Mouse (Mus musculus) lung, embryonic 14.5 days (tissue): ENCODE results near the gene Gm13084. TPM values are rescaled to one million over a fixed set of nuclear protein-coding genes. Genes with fewer than 3 reads are reported as not detected.
"Not testable (repeated sequence)": the region's sequence is repeated elsewhere in the genome, so short reads cannot be mapped to it uniquely, and the experiment has no call there.

Source experiments
- ATAC-seq: fragments of 200-750 bp; cut with Nextera tagmentation; 2 replicates; pipeline ENCODE4 v1.8.0; 2017; ENCODE audit warnings: mild to moderate bottlenecking, moderate TSS enrichment, moderate library complexity; ENCODE audit not compliant: insufficient read depth
- DNase-seq: peaks from one replicate; pipeline ENCODE4 v3.0.0-alpha.2; 2015
- H3K27ac ChIP-seq: fragments of 300-500 bp; sonication (generic); 2 replicates; pipeline ENCODE4 v1.5.1; 2014; ENCODE audit warnings: low read depth, mild to moderate bottlenecking, moderate library complexity
- H3K27me3 ChIP-seq: fragments of 300-500 bp; sonication (generic); 2 replicates; pipeline ENCODE4 v1.6.1; 2014; ENCODE audit warnings: low read length, control low read depth; ENCODE audit not compliant: insufficient read depth
- H3K36me3 ChIP-seq: fragments of 300-500 bp; sonication (generic); 2 replicates; pipeline ENCODE4 v1.6.1; 2014; ENCODE audit warnings: control low read depth; ENCODE audit not compliant: insufficient read depth
- H3K4me1 ChIP-seq: fragments of 300-500 bp; sonication (generic); 2 replicates; pipeline ENCODE4 v1.6.1; 2014; ENCODE audit warnings: antibody characterized with exemption, control low read depth; ENCODE audit not compliant: insufficient read depth
- H3K4me2 ChIP-seq: fragments of 300-500 bp; sonication (generic); 2 replicates; pipeline ENCODE4 v1.6.1; 2014; ENCODE audit warnings: mild to moderate bottlenecking
- H3K4me3 ChIP-seq: fragments of 300-500 bp; sonication (generic); 2 replicates; pipeline ENCODE4 v1.5.1; 2014; ENCODE audit warnings: low read depth, low read length
- H3K9ac ChIP-seq: fragments of 300-500 bp; sonication (generic); 2 replicates; pipeline ENCODE4 v1.6.1; 2014
- H3K9me3 ChIP-seq: fragments of 300-500 bp; sonication (generic); 2 replicates; pipeline ENCODE4 v1.6.1; 2016; ENCODE audit warnings: low read depth, low read length, control low read depth
- CTCF ChIP-seq: IDR thresholded peaks from 2 replicates; pipeline ENCODE4 v1.5.1; 2016; ENCODE audit warnings: antibody characterized with exemption, low read depth
- WGBS: fragments of 180-500 bp; shearing (Covaris S2); extraction: QIAGEN DNeasy Blood & Tissue Kit; methylation state at CpG from one replicate; pipeline ENCODE4 v1.1.7; 2014; 5-methylcytosine and 5-hydroxymethylcytosine counted together
- polyA plus RNA-seq: library from polyadenylated mRNA; unstranded; fragments of >200 nt; fragmentation: Nextera tagmentation; extraction: Ambion mirVana; gene quantifications from 2 replicates; pipeline ENCODE4 v1.2.1, GENCODE M21; 2014

Gene Gm13084
- polyA plus RNA-seq: not detected in 2 replicates

DNA sequence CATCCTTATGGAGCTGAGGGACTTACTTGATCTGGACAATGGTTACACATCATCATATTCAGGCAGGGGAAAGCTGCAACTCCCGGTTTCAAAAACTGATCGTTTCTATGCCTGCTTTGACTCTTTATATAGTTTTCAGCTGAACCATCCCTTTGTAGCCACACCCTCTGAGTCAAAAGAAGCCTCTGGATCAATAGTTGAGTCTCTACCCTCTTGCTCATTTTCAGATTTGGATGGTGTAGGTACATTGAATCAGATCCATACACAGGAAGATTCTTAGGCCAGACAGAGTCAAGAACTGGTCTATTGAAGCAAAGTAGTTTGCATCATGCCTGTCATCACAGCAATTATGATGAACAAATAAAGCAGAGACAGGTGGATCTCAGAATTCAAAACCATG, at the start of gene Gm13084:
TSS of gene Gm13084 (minus strand) at position 101 of the 400 bp plus-strand sequence.
- no peaks in the 10 kb centered on the region for H3K4me1 ChIP-seq
- no peak within 1 kb of the TSS for H3K4me2 ChIP-seq
- DNase-seq (no peak), ATAC-seq (no peak)
- H3K36me3 ChIP-seq: no peaks in the 10 kb centered on the region
- H3K9me3 ChIP-seq: no peaks in the 10 kb centered on the region; the same call in 1 of the 2 replicates
- no peak within 1 kb of the TSS for H3K9ac ChIP-seq
- H3K27me3 ChIP-seq: no peaks in the 10 kb centered on the region
- H3K4me3 ChIP-seq: no peak within 1 kb of the TSS
- no peak for TF ChIP-seq CTCF
- H3K27ac ChIP-seq: no peak within 1 kb of the TSS
- WGBS: 76% methylated on average over 2 of the region's 2 CpGs

DNA sequence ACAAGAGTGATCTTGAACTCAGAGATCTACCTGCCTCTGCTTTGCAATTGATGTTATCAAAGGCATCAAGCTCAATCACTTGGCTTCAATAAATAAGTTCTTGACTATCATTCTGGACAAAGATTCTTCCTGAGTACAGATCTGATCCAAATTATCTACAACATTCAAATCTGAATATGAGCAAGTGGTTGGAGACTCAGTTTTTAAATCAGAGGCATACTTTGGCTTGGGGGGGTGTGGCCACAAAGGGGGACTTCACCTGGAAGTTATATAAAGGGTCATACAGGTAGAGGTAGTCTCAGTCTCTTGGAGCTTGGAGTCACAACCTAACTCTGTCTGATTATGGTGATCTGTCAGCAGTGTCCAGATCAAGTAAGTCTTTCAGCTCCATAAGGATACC, 30.3 kb upstream of the Gm13084 start, which contains the start of gene Gm13103:
TSS of gene Gm13103 (plus strand) at position 301 of the 400 bp plus-strand sequence.
- not testable (repeated sequence) for H3K9ac ChIP-seq, H3K27me3 ChIP-seq, ATAC-seq, DNase-seq, H3K4me2 ChIP-seq, H3K4me3 ChIP-seq, H3K36me3 ChIP-seq, H3K4me1 ChIP-seq, H3K27ac ChIP-seq, H3K9me3 ChIP-seq

DNA sequence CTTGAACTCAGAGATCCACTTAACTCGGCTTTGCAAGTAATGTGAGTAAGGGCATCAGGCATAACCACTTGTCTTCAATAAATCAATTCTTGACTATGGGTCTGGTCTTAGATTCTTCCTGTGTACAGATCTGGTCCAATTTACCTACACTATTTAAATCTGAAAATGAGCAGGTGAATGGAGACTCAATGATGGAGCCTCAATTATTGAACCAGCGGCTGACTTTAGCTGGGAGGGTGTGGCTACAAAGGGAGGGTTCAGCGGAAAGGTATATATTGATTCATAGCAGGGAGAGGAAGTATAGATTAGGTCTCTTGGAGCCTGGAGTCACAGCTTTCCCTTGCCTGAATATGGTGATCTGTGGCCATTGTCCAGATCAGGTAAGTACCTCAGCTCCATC, 26.8 kb downstream of the Gm13084 start, which contains the start of gene Gm13023:
TSS of gene Gm13023 (plus strand) at position 301 of the 400 bp plus-strand sequence.
- ATAC-seq, H3K4me2 ChIP-seq, H3K4me1 ChIP-seq, H3K9ac ChIP-seq, H3K27ac ChIP-seq, H3K9me3 ChIP-seq, H3K4me3 ChIP-seq, DNase-seq, H3K36me3 ChIP-seq, H3K27me3 ChIP-seq: not testable (repeated sequence)
- WGBS: 83% methylated on average over 3 of the region's 3 CpGs

Other genes with a start within 250 kb of the Gm13084 start
- not detected in 2 replicates for gene Gm13083, start 201.1 kb downstream of the Gm13084 start, polyA plus RNA-seq
- gene Gm13088, start 158.8 kb downstream of the Gm13084 start, polyA plus RNA-seq: not detected in 2 replicates
- gene Gm13089, start 113.4 kb downstream of the Gm13084 start, polyA plus RNA-seq: not detected in 2 replicates
- not detected in 2 replicates for gene Gm13078, start 96.6 kb downstream of the Gm13084 start, polyA plus RNA-seq
- not detected in 2 replicates for gene Gm13023, start 26.7 kb downstream of the Gm13084 start, polyA plus RNA-seq
- gene Gm13103, start 30.4 kb upstream of the Gm13084 start, polyA plus RNA-seq: not detected in 2 replicates
- gene Pramef6, start 84.3 kb upstream of the Gm13084 start, polyA plus RNA-seq: not detected in 2 replicates
- not detected in 2 replicates for gene Pramef25, start 134.9 kb upstream of the Gm13084 start, polyA plus RNA-seq
- gene Gm13101, start 150.9 kb upstream of the Gm13084 start, polyA plus RNA-seq: not detected in 2 replicates
- not detected in 2 replicates for gene Pramef17, start 178.3 kb upstream of the Gm13084 start, polyA plus RNA-seq
- gene Pramel4, start 243.0 kb upstream of the Gm13084 start, polyA plus RNA-seq: not detected in 2 replicates